Mouse (Mus musculus) brain, embryonic 14.5 days (tissue): ENCODE results near the gene Dmrt1. TPM values are rescaled to one million over a fixed set of nuclear protein-coding genes. Genes with fewer than 3 reads are reported as not detected.

Experiments
- DNase-seq: peaks from one replicate; pipeline ENCODE4 v3.0.0-alpha.2; 2011; ENCODE audit warnings: low read depth
- CTCF ChIP-seq: fragments of 200-500 bp; IDR thresholded peaks from 2 replicates; pipeline ENCODE4 v1.5.1; 2012; ENCODE audit warnings: inconsistent platforms, mild to moderate bottlenecking, moderate library complexity, borderline replicate concordance; ENCODE audit not compliant: insufficient read depth, insufficient read length; ENCODE audit errors: extremely low read depth
- POLR2A ChIP-seq: fragments of 200-500 bp; IDR thresholded peaks from 2 replicates; pipeline ENCODE4 v1.6.1; 2012; ENCODE audit warnings: mild to moderate bottlenecking, inconsistent platforms, borderline replicate concordance; ENCODE audit not compliant: poor library complexity, insufficient read depth, insufficient read length, severe bottlenecking; ENCODE audit errors: extremely low read depth
- polyA plus RNA-seq: library from polyadenylated mRNA; depleted of rRNA; stranded (reverse); fragments of >200 nt; gene quantifications from 2 replicates; pipeline ENCODE4 v1.2.3, GENCODE M21; 2012; rRNA removed

Gene Dmrt1
- polyA plus RNA-seq, 1 experiment = 0.05 TPM

DNA sequence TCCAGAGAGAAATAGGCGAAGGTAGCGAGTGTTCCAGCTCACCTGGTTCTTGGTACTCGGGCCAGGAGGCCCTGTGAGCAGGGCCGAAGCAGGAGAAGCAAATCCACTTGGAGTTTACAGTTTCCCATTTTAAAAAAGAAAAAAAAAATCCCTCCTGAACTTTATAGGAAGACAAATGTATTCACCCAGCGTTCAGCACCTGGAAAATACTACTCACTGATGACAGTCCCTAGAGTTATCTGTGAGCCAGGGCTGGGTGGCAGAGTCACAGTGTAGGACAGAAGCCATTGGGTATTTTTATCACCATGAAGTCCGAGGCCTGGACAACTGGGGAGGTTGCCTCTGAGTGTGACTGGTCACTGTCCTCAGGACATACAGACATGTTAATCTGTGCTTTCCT is 136.4 kb downstream of the Dmrt1 start:
- no peak for TF ChIP-seq CTCF
- TF ChIP-seq POLR2A = no peak
- no peak for DNase-seq

DNA sequence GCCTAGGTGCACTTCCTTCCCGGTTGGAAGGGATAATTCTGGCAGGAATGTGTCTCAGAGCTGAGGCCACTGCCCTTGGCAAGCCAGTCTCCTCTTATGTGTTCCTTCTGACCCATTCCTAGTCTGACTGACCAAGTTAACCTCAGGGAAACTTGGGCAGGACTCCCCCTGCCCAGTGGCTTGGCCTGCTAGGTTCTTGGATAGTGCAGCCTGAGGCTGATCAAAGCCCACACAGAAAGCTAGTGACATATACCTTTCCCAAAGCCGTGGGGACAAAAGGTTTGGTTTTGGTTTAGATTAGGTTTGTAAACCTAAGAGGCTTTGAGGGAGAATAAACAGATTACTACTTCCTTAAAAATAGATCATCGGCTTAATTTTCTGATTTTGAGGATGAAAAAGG is 141.7 kb downstream of the Dmrt1 start:
- DNase-seq = no peak
- TF ChIP-seq CTCF (no peak), POLR2A (no peak)

DNA sequence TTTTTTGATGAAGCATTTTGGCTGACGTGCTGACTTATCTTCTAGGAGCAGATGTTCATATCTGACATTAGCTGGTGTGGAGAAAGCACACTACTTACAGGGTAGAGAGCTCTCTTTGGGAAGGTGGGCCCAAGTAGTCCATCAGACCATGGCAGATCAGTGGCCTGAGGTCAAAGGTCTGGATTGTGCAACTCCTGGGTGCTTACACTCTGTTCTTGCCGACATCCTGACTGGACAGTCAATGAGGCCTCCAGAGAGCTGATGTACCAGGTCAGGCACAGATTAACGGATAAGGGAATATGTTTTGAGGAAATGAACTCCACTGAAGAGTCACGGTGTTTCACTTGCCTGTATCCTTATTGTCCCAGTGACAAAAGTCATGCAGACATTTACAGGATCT is 143.3 kb downstream of the Dmrt1 start:
- DNase-seq = no peak
- TF ChIP-seq CTCF (no peak), POLR2A (no peak)

DNA sequence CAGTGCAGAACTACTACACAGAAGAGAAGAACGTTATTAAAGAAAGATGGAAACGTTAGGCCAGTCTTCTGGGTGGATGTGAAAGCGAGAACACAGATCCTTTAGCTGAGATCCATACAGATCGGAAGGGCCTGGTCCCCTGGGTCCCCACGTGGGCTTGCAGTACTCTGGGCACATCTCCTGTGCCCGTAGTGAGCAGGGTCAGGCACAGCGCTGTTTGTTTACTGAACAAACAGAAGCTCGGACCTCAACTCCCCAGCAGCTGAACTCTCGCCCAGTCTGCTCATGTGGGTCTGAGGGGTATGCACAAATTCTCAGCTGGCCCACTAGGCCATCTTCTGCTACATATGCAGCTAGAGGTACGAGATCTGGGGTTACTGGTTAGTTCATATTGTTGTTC is 145.1 kb downstream of the Dmrt1 start:
- TF ChIP-seq POLR2A = no peak
- TF ChIP-seq CTCF = no peak
- DNase-seq = no peak

DNA sequence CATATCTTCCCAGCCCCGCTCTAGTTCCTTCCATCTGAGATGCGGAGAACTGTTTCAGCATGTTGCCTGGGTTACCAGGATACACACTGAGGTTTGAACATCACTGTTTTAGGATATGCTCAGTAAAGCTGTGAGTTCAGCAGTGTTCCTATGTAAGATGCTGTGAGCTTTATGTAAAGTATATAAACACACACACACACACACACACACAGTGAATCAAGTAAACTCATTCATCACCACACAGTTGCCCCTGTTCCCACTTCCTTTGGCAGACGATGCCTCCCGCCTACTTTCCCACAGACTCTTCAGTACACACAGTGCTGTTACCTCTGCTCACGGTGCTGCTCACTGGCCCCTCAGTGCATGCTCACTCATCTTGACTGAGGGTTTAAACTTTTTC is 147.1 kb downstream of the Dmrt1 start:
- DNase-seq = no peak
- no peak for TF ChIP-seq POLR2A
- no peak for TF ChIP-seq CTCF

Other genes starting within 250 kb of the Dmrt1 start
- 2.1 and 7.2 TPM in 2 replicates for gene Dmrt3, start 104.7 kb downstream of the Dmrt1 start, polyA plus RNA-seq
- 0.67 and 1.3 TPM in 2 replicates for gene Dmrt2, start 166.8 kb downstream of the Dmrt1 start, polyA plus RNA-seq